Mouse (Mus musculus) kidney, embryonic 16.5 days (tissue): ENCODE measurements at regions not wholly inside any gene's neighbourhood (a gene's known extent, or its start where the extent isn't known, plus 50 kb on each side); places are given as distances from the start of the nearest gene placed in this dataset.

ENCODE experiments used
- ATAC-seq: fragments of 200-750 bp; cut with Nextera tagmentation; 2 replicates; pipeline ENCODE4 v1.8.0; 2017; ENCODE audit warnings: moderate TSS enrichment; ENCODE audit not compliant: low FRiP score, low TSS enrichment
- H3K27ac ChIP-seq: fragments of 300-500 bp; sonication (generic); 2 replicates; pipeline ENCODE4 v1.5.1; 2014; ENCODE audit warnings: low read length
- H3K27me3 ChIP-seq: fragments of 300-500 bp; sonication (generic); 2 replicates; pipeline ENCODE4 v1.6.1; 2014; ENCODE audit warnings: low read length, control low read depth, mixed read lengths; ENCODE audit not compliant: insufficient read depth
- H3K36me3 ChIP-seq: fragments of 300-500 bp; sonication (generic); 2 replicates; pipeline ENCODE4 v1.6.1; 2014; ENCODE audit warnings: low read length, control low read depth, mixed read lengths; ENCODE audit not compliant: insufficient read depth
- H3K4me1 ChIP-seq: fragments of 300-500 bp; sonication (generic); 2 replicates; pipeline ENCODE4 v1.6.1; 2014; ENCODE audit warnings: low read length, control low read depth, mixed read lengths; ENCODE audit not compliant: insufficient read depth
- H3K4me2 ChIP-seq: fragments of 300-500 bp; sonication (generic); replicated peaks from 2 replicates; pipeline ENCODE4 v1.6.1; 2014; ENCODE audit warnings: low read depth, low read length
- H3K4me3 ChIP-seq: fragments of 300-500 bp; sonication (generic); 2 replicates; pipeline ENCODE4 v1.5.1; 2014; ENCODE audit warnings: mild to moderate bottlenecking, low read length
- H3K9ac ChIP-seq: fragments of 300-500 bp; sonication (generic); replicated peaks from 2 replicates; pipeline ENCODE4 v1.6.1; 2014; ENCODE audit warnings: low read length
- H3K9me3 ChIP-seq: fragments of 300-500 bp; sonication (generic); 2 replicates; pipeline ENCODE4 v1.6.1; 2016; ENCODE audit warnings: low read length, control low read depth
- WGBS: fragments of 180-500 bp; shearing (Covaris S2); extraction: QIAGEN DNeasy Blood & Tissue Kit; methylation state at CpG from one replicate; pipeline ENCODE4 v1.1.7; 2014; 5-methylcytosine and 5-hydroxymethylcytosine counted together

GRCm38 (mm10) chr8:41820605-41821395 is 403.9 kb upstream of the Frg1 start:
- Histone ChIP-seq H3K27ac (no peak overlapping the region), H3K4me2 (no peak overlapping the region), H3K27me3 (no peaks in the 10 kb centered on the region), H3K9me3 (no peaks in the 10 kb centered on the region), H3K4me3 (no peak overlapping the region), H3K9ac (no peak overlapping the region), H3K4me1 (no peaks in the 10 kb centered on the region), H3K36me3 (no peaks in the 10 kb centered on the region)
- 85% methylated on average over 4 of the region's 4 CpGs for WGBS
- ATAC-seq: no peak

- H3K4me2 ChIP-seq: no peak overlapping the region
- no peak for ATAC-seq
- H3K4me1 ChIP-seq: no peaks in the 10 kb centered on the region
- no peaks in the 10 kb centered on the region for H3K27me3 ChIP-seq
- 76% methylated on average over 5 of the region's 5 CpGs for WGBS
- no peak overlapping the region for H3K27ac ChIP-seq
- no peaks in the 10 kb centered on the region for H3K36me3 ChIP-seq
- no peaks in the 10 kb centered on the region for H3K9me3 ChIP-seq
- H3K9ac ChIP-seq: no peak overlapping the region
- H3K4me3 ChIP-seq: no peak overlapping the region
Observed at GRCm38 (mm10) chr8:41818577-41818976, 401.7 kb upstream of the Frg1 start.

GRCm38 (mm10) chr8:41818079-41818478 is 401.2 kb upstream of the Frg1 start:
- Histone ChIP-seq H3K27ac (no peak overlapping the region), H3K36me3 (no peaks in the 10 kb centered on the region), H3K27me3 (no peaks in the 10 kb centered on the region), H3K9me3 (no peaks in the 10 kb centered on the region), H3K4me3 (no peak overlapping the region), H3K9ac (no peak overlapping the region), H3K4me1 (no peaks in the 10 kb centered on the region), H3K4me2 (no peak overlapping the region)
- WGBS: 79% methylated on average over 1 of the region's 1 CpGs
- ATAC-seq: no peak

GRCm38 (mm10) chr8:41815272-41815671 is 398.4 kb upstream of the Frg1 start:
- no peak overlapping the region for H3K9ac ChIP-seq
- H3K27me3 ChIP-seq: no peaks in the 10 kb centered on the region
- H3K9me3 ChIP-seq: no peaks in the 10 kb centered on the region
- no peak overlapping the region for H3K27ac ChIP-seq
- H3K4me2 ChIP-seq: no peak overlapping the region
- WGBS: 84% methylated on average over 3 of the region's 3 CpGs
- H3K4me3 ChIP-seq: no peak overlapping the region
- no peaks in the 10 kb centered on the region for H3K36me3 ChIP-seq
- no peak for ATAC-seq
- H3K4me1 ChIP-seq: no peaks in the 10 kb centered on the region

GRCm38 (mm10) chr8:41795625-41796024 is 378.8 kb upstream of the Frg1 start:
- no peaks in the 10 kb centered on the region for H3K4me1 ChIP-seq
- H3K36me3 ChIP-seq: no peaks in the 10 kb centered on the region
- H3K4me2 ChIP-seq: no peak overlapping the region
- ATAC-seq: no peak
- 23% methylated on average over 2 of the region's 2 CpGs for WGBS
- no peaks in the 10 kb centered on the region for H3K27me3 ChIP-seq
- H3K9me3 ChIP-seq: no peaks in the 10 kb centered on the region
- no peak overlapping the region for H3K27ac ChIP-seq
- no peak overlapping the region for H3K9ac ChIP-seq
- H3K4me3 ChIP-seq: no peak overlapping the region

GRCm38 (mm10) chr8:41786952-41787861 is 370.3 kb upstream of the Frg1 start:
- no peaks in the 10 kb centered on the region for H3K27me3 ChIP-seq
- no peaks in the 10 kb centered on the region for H3K9me3 ChIP-seq
- H3K4me2 ChIP-seq: no peak overlapping the region
- H3K4me1 ChIP-seq: no peaks in the 10 kb centered on the region
- ATAC-seq: no peak
- WGBS: 77% methylated on average over 9 of the region's 9 CpGs
- H3K4me3 ChIP-seq: no peak overlapping the region
- no peak overlapping the region for H3K9ac ChIP-seq
- no peak overlapping the region for H3K27ac ChIP-seq
- H3K36me3 ChIP-seq: no peaks in the 10 kb centered on the region

GRCm38 (mm10) chr8:41785977-41786376 is 369.1 kb upstream of the Frg1 start:
- ATAC-seq: no peak
- Histone ChIP-seq H3K9me3 (no peaks in the 10 kb centered on the region), H3K4me2 (no peak overlapping the region), H3K4me1 (no peaks in the 10 kb centered on the region), H3K27ac (no peak overlapping the region), H3K36me3 (no peaks in the 10 kb centered on the region), H3K9ac (no peak overlapping the region), H3K27me3 (no peaks in the 10 kb centered on the region), H3K4me3 (no peak overlapping the region)
- WGBS: 74% methylated on average over 2 of the region's 2 CpGs

- Histone ChIP-seq H3K4me3 (no peak overlapping the region), H3K27ac (no peak overlapping the region), H3K9ac (no peak overlapping the region), H3K9me3 (no peaks in the 10 kb centered on the region), H3K27me3 (no peaks in the 10 kb centered on the region), H3K36me3 (no peaks in the 10 kb centered on the region), H3K4me1 (no peaks in the 10 kb centered on the region), H3K4me2 (no peak overlapping the region)
- no peak for ATAC-seq
- 90% methylated on average over 1 of the region's 1 CpGs for WGBS
Observed at GRCm38 (mm10) chr8:41782837-41783236, 366.0 kb upstream of the Frg1 start.

GRCm38 (mm10) chr8:41779459-41779858 is 362.6 kb upstream of the Frg1 start:
- 85% methylated on average over 3 of the region's 3 CpGs for WGBS
- no peaks in the 10 kb centered on the region for H3K4me1 ChIP-seq
- no peak overlapping the region for H3K4me2 ChIP-seq
- H3K9me3 ChIP-seq: no peaks in the 10 kb centered on the region
- H3K27ac ChIP-seq: no peak overlapping the region
- H3K4me3 ChIP-seq: no peak overlapping the region
- no peak overlapping the region for H3K9ac ChIP-seq
- H3K36me3 ChIP-seq: no peaks in the 10 kb centered on the region
- no peak for ATAC-seq
- no peaks in the 10 kb centered on the region for H3K27me3 ChIP-seq

GRCm38 (mm10) chr8:41771729-41772128 is 354.9 kb upstream of the Frg1 start:
- Histone ChIP-seq H3K27ac (no peak overlapping the region), H3K9ac (no peak overlapping the region), H3K4me2 (no peak overlapping the region), H3K4me3 (no peak overlapping the region), H3K9me3 (no peaks in the 10 kb centered on the region), H3K36me3 (no peaks in the 10 kb centered on the region), H3K27me3 (no peaks in the 10 kb centered on the region), H3K4me1 (no peaks in the 10 kb centered on the region)
- 71% methylated on average over 4 of the region's 4 CpGs for WGBS
- no peak for ATAC-seq
